Mouse (Mus musculus) heart, postnatal 0 days (tissue): ENCODE data around the gene Bmpr2.

Experiments used
- CTCF ChIP-seq: IDR thresholded peaks from 2 replicates; pipeline ENCODE4 v1.5.1; 2016; ENCODE audit warnings: antibody characterized with exemption, control low read depth, low read depth
- EP300 ChIP-seq: IDR thresholded peaks from 2 replicates; pipeline ENCODE4 v1.6.1; 2016; ENCODE audit warnings: antibody characterized with exemption, low read depth

DNA sequence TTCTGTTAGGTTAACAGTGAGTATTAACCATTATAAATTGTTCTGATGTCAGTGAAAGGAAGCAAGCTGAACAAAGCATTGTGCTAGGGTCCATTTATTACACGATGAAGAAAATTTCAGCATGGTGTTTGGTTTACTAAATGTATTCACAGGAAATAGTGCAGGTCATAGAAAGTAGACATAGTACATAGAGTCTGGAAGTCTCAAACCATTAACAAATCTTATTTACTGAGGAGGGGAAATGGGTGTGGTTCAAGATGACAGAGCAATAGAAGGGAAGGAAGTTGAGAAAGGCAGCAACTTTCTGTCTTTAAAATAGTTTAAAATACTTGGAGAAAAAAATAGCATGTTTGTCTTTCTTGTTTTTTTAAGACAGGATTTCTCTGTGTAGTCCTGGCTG is 160.0 kb downstream of the Bmpr2 start:
- no peak for TF ChIP-seq CTCF
- TF ChIP-seq EP300: no peak
